Mouse (Mus musculus) brain, embryonic 14.5 days (tissue): ENCODE data around the gene Alk.
A peak's percentile ranks its signal among the peaks of the same experiment; 100 is the strongest.

Source experiments
- CTCF ChIP-seq: fragments of 200-500 bp; IDR thresholded peaks from 2 replicates; pipeline ENCODE4 v1.5.1; 2012; ENCODE audit warnings: inconsistent platforms, mild to moderate bottlenecking, moderate library complexity, borderline replicate concordance; ENCODE audit not compliant: insufficient read depth, insufficient read length; ENCODE audit errors: extremely low read depth
- POLR2A ChIP-seq: fragments of 200-500 bp; IDR thresholded peaks from 2 replicates; pipeline ENCODE4 v1.6.1; 2012; ENCODE audit warnings: mild to moderate bottlenecking, inconsistent platforms, borderline replicate concordance; ENCODE audit not compliant: poor library complexity, insufficient read depth, insufficient read length, severe bottlenecking; ENCODE audit errors: extremely low read depth

- TF ChIP-seq CTCF (peak; percentile 57; the same call in 1 of the 2 replicates), POLR2A (no peak)
These were observed 731.5 kb downstream of the Alk start for GRCm38 (mm10) chr17:71872976-71873375.
